Mouse (Mus musculus) MEL (cell line): ENCODE data around the gene Vti1a. TPM values are rescaled to one million over a fixed set of nuclear protein-coding genes. Genes with fewer than 3 reads are reported as not detected.

Experiments used
- DNase-seq: peaks from one replicate; pipeline ENCODE4 v3.0.0; 2011; ENCODE audit warnings: low read depth, low spot score
- H3K27ac ChIP-seq: 2 replicates; pipeline ENCODE4 v1.5.1; 2012; ENCODE audit warnings: low read depth, mild to moderate bottlenecking, control low read depth, low read length, moderate library complexity; ENCODE audit not compliant: control insufficient read depth
- H3K27me3 ChIP-seq, 2 experiments: fragments of 150-350 bp in 1 of 2; sonication (generic) in 1 of 2; 2 replicates each; pipeline ENCODE4 v1.6.1; 2012; ENCODE audit warnings: low read length in 2 of 2, mild to moderate bottlenecking in 2 of 2, improper control_type of control experiment in 1 of 2, moderate library complexity in 1 of 2; ENCODE audit not compliant: insufficient read depth in 2 of 2, control insufficient read depth in 1 of 2
- H3K36me3 ChIP-seq, 2 experiments: 2 replicates each; pipeline ENCODE4 v1.6.1; 2012 to 2014; ENCODE audit warnings: low read length in 2 of 2, improper control_type of control experiment in 1 of 2, inconsistent platforms in 1 of 2, mild to moderate bottlenecking in 1 of 2; ENCODE audit not compliant: insufficient read depth in 2 of 2, control insufficient read depth in 1 of 2
- H3K4me1 ChIP-seq, 2 experiments: fragments of 150-350 bp in 1 of 2; sonication (generic) in 1 of 2; 2 replicates each; pipeline ENCODE4 v1.6.1; 2012; ENCODE audit warnings: low read length in 2 of 2, improper control_type of control experiment in 1 of 2, mild to moderate bottlenecking in 1 of 2; ENCODE audit not compliant: insufficient read depth in 2 of 2, control insufficient read depth in 1 of 2
- H3K4me3 ChIP-seq, 2 experiments: fragments of 150-350 bp in 1 of 2; sonication (generic) in 1 of 2; 2 replicates each; pipeline ENCODE4 v1.5.1; 2012; ENCODE audit warnings: low read depth in 2 of 2, low read length in 2 of 2, mild to moderate bottlenecking in 2 of 2, moderate library complexity in 2 of 2, control low read depth in 1 of 2, improper control_type of control experiment in 1 of 2; ENCODE audit not compliant: control insufficient read depth in 1 of 2, insufficient read depth in 1 of 2
- H3K79me2 ChIP-seq: 2 replicates; pipeline ENCODE4 v1.6.1; 2012; ENCODE audit warnings: mild to moderate bottlenecking, low read length, moderate library complexity; ENCODE audit not compliant: control insufficient read depth, poor library complexity, insufficient read depth
- H3K9ac ChIP-seq: 2 replicates; pipeline ENCODE4 v1.6.1; 2012; ENCODE audit warnings: low read depth, mild to moderate bottlenecking, control low read depth, low read length, moderate library complexity; ENCODE audit not compliant: control insufficient read depth, poor library complexity, severe bottlenecking
- H3K9me3 ChIP-seq: fragments of 150-350 bp; sonication (generic); replicated peaks from 2 replicates; pipeline ENCODE4 v1.6.1; 2012; ENCODE audit warnings: mild to moderate bottlenecking, low read length, improper control_type of control experiment, moderate library complexity; ENCODE audit not compliant: insufficient read depth
- BHLHE40 ChIP-seq: IDR thresholded peaks from 2 replicates; pipeline ENCODE4 v1.6.1; 2012; ENCODE audit warnings: low read depth, mild to moderate bottlenecking, inconsistent platforms, low read length, improper control_type of control experiment, borderline replicate concordance
- CHD1 ChIP-seq: IDR thresholded peaks from 2 replicates; pipeline ENCODE4 v1.6.1; 2012; ENCODE audit warnings: low read depth, mild to moderate bottlenecking, inconsistent platforms, low read length, improper control_type of control experiment
- CTCF ChIP-seq, 3 experiments: IDR thresholded peaks in 2 of 3; conservative IDR thresholded peaks in 1 of 3; 2 replicates each; pipeline ENCODE4 v1.5.1; 2011 to 2012; ENCODE audit warnings: low read length in 3 of 3, low read depth in 2 of 3, mild to moderate bottlenecking in 2 of 3, improper control_type of control experiment in 1 of 3, inconsistent platforms in 1 of 3, mixed read lengths in 1 of 3, moderate library complexity in 1 of 3; ENCODE audit not compliant: control insufficient read depth in 1 of 3, insufficient read depth in 1 of 3, poor library complexity in 1 of 3, severe bottlenecking in 1 of 3
- EP300 ChIP-seq, 2 experiments: IDR thresholded peaks; 2 replicates each; pipeline ENCODE4 v1.6.1; 2011; ENCODE audit warnings: improper control_type of control experiment in 2 of 2, low read length in 2 of 2, low read depth in 1 of 2, mild to moderate bottlenecking in 1 of 2
- ETS1 ChIP-seq: IDR thresholded peaks from 2 replicates; pipeline ENCODE4 v1.6.1; 2012; ENCODE audit warnings: low read depth, mild to moderate bottlenecking, inconsistent platforms, low read length, improper control_type of control experiment, moderate library complexity
- GABPA ChIP-seq: IDR thresholded peaks from 2 replicates; pipeline ENCODE4 v1.6.1; 2012; ENCODE audit warnings: low read depth, mild to moderate bottlenecking, inconsistent platforms, low read length, improper control_type of control experiment, moderate library complexity
- GATA1 ChIP-seq: IDR thresholded peaks from 2 replicates; pipeline ENCODE4 v1.6.1; 2011; ENCODE audit warnings: low read depth, low read length, improper control_type of control experiment
- HCFC1 ChIP-seq: IDR thresholded peaks from 2 replicates; pipeline ENCODE4 v1.6.1; 2012; ENCODE audit warnings: low read depth, mild to moderate bottlenecking, inconsistent platforms, low read length, improper control_type of control experiment, moderate library complexity
- JUND ChIP-seq: IDR thresholded peaks from 2 replicates; pipeline ENCODE4 v1.6.1; 2011; ENCODE audit warnings: low read depth, mild to moderate bottlenecking, improper control_type of control experiment, low read length
- MAX ChIP-seq: IDR thresholded peaks from 2 replicates; pipeline ENCODE4 v1.6.1; 2011; ENCODE audit warnings: low read length, improper control_type of control experiment
- MAZ ChIP-seq: IDR thresholded peaks from 2 replicates; pipeline ENCODE4 v1.6.1; 2012; ENCODE audit warnings: low read depth, mild to moderate bottlenecking, inconsistent platforms, low read length, improper control_type of control experiment
- MEF2A ChIP-seq: IDR thresholded peaks from 2 replicates; pipeline ENCODE4 v1.6.1; 2014; ENCODE audit warnings: low read depth, mild to moderate bottlenecking, inconsistent platforms, low read length, improper control_type of control experiment; ENCODE audit not compliant: poor library complexity, insufficient replicate concordance, severe bottlenecking; ENCODE audit errors: extremely low read depth
- MYB ChIP-seq: IDR thresholded peaks from 2 replicates; pipeline ENCODE4 v1.6.1; 2011; ENCODE audit warnings: mild to moderate bottlenecking, low read depth, low read length, improper control_type of control experiment
- NELFE ChIP-seq: IDR thresholded peaks from 2 replicates; pipeline ENCODE4 v1.6.1; 2011; ENCODE audit warnings: low read depth, low read length, improper control_type of control experiment
- NRF1 ChIP-seq: IDR thresholded peaks from 2 replicates; pipeline ENCODE4 v1.6.1; 2014; ENCODE audit warnings: low read depth, mild to moderate bottlenecking, inconsistent platforms, low read length, improper control_type of control experiment, moderate library complexity; ENCODE audit not compliant: poor library complexity, insufficient read depth, severe bottlenecking
- RAD21 ChIP-seq: IDR thresholded peaks from 2 replicates; pipeline ENCODE4 v1.6.1; 2011; ENCODE audit warnings: mild to moderate bottlenecking, low read depth, low read length, improper control_type of control experiment
- SIN3A ChIP-seq: IDR thresholded peaks from 2 replicates; pipeline ENCODE4 v1.6.1; 2012; ENCODE audit warnings: low read length, improper control_type of control experiment, inconsistent platforms
- SMC3 ChIP-seq: IDR thresholded peaks from 2 replicates; pipeline ENCODE4 v1.6.1; 2011; ENCODE audit warnings: low read depth, low read length, improper control_type of control experiment
- TBP ChIP-seq: IDR thresholded peaks from 2 replicates; pipeline ENCODE4 v1.8.0; 2011; ENCODE audit warnings: low read depth, low read length, improper control_type of control experiment
- USF1 ChIP-seq: IDR thresholded peaks from 2 replicates; pipeline ENCODE4 v1.6.1; 2014; ENCODE audit warnings: low read depth, mild to moderate bottlenecking, inconsistent platforms, low read length, improper control_type of control experiment, moderate library complexity
- ZKSCAN1 ChIP-seq: IDR thresholded peaks from 2 replicates; pipeline ENCODE4 v1.6.1; 2012; ENCODE audit warnings: low read depth, mild to moderate bottlenecking, inconsistent platforms, low read length, improper control_type of control experiment, moderate library complexity
- ZNF384 ChIP-seq: IDR thresholded peaks from 2 replicates; pipeline ENCODE4 v1.6.1; 2012; ENCODE audit warnings: low read depth, mild to moderate bottlenecking, inconsistent platforms, low read length, improper control_type of control experiment
- polyA plus RNA-seq, 2 experiments: library from polyadenylated mRNA; stranded (reverse) in 1 of 2; unstranded in 1 of 2; fragments of >175 nt in 1 of 2; fragments of >200 nt in 1 of 2; gene quantifications; 2 replicates each; pipeline versions ENCODE4 v1.2.1 to v1.2.4; 2012; ENCODE audit warnings: low replicate concordance in 2 of 2, low read depth in 1 of 2; ENCODE audit not compliant: insufficient read length in 2 of 2, insufficient read depth in 1 of 2, missing spikeins in 1 of 2
- total RNA-seq: library from RNA; depleted of rRNA; stranded (reverse); fragments of 300-350 nt; gene quantifications from 2 replicates; pipeline ENCODE4 v1.2.3, GENCODE M21; 2012

The Vti1a gene
- total and polyA plus RNA-seq, 3 experiments: 37.2 to 119 (median 42.8) TPM

DNA sequence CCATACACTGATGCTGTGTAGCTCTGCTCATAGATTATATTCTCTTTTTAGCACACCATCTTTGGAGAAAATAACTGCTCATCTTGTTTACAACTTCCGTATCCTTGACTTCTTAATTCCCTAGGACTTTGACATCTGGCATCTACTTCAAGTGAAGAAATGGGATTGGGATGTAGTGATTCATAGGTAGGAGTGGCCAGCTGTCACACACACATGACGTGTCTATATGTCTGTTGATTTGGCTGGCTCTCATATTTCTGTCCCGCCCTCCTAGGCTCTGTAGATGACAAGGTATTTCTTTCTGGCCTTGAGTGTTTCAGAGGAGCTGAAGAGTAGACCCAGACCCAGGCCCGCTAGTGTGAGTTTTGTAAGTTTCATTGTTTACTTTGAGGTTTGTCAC lies 197.8 kb downstream of the Vti1a start:
- H3K79me2 ChIP-seq: no peaks in the 10 kb centered on the region
- no peaks in the 10 kb centered on the region for H3K9me3 ChIP-seq
- H3K27me3 ChIP-seq: no peaks in the 10 kb centered on the region
- no peak for DNase-seq
- no peak overlapping the region for H3K27ac ChIP-seq
- TF ChIP-seq SIN3A: no peak
- no peak for TF ChIP-seq GATA1
- no peak for TF ChIP-seq MEF2A
- no peak for TF ChIP-seq TBP
- no peak for TF ChIP-seq CHD1
- TF ChIP-seq NELFE: no peak
- no peak for TF ChIP-seq NRF1
- TF ChIP-seq USF1: no peak
- TF ChIP-seq EP300 (IDR thresholded peaks at IDR 0.05; ENCODE audit: low read depth in 1 of 2, low read length in 2 of 2): no peak
- TF ChIP-seq CTCF (IDR thresholded peaks at IDR 0.05 in 2 of 3, conservative IDR thresholded peaks at IDR 0.05 in 1 of 3; ENCODE audit: control insufficient read depth in 1 of 3, insufficient read depth in 1 of 3, low read depth in 2 of 3, low read length in 3 of 3, poor library complexity in 1 of 3, severe bottlenecking in 1 of 3): no peak
- TF ChIP-seq MAZ: no peak
- no peak for TF ChIP-seq MAX
- no peak for TF ChIP-seq GABPA
- no peak for TF ChIP-seq HCFC1
- H3K4me3 ChIP-seq: no peak overlapping the region
- no peaks in the 10 kb centered on the region for H3K36me3 ChIP-seq
- no peaks in the 10 kb centered on the region for H3K4me1 ChIP-seq
- no peak overlapping the region for H3K9ac ChIP-seq

DNA sequence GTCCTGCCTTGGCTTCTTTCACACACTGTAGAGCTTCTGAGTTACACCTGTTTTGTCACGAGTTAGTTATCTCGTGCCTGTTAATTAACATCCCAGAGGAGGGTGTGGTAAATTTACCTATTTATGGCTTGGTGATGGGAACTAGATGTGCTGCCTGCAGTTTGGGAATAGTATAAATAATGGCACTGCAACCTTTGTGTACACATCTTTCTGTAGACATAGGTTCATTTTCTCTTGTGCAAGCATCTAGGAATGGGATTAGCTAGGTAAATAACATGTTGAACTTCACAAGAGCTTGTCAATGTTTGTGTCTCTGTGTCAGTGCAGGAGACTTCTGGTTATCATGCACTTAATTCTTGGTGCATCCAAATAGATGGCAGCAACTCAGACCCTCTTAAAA lies 204.1 kb downstream of the Vti1a start:
- TF ChIP-seq BHLHE40: no peak
- no peak for TF ChIP-seq SMC3
- TF ChIP-seq CTCF (IDR thresholded peaks at IDR 0.05 in 2 of 3, conservative IDR thresholded peaks at IDR 0.05 in 1 of 3; ENCODE audit: control insufficient read depth in 1 of 3, insufficient read depth in 1 of 3, low read depth in 2 of 3, low read length in 3 of 3, poor library complexity in 1 of 3, severe bottlenecking in 1 of 3): no peak
- no peak for TF ChIP-seq ETS1
- TF ChIP-seq CHD1: no peak
- TF ChIP-seq ZNF384: no peak
- no peak for TF ChIP-seq JUND
- TF ChIP-seq RAD21: no peak
- TF ChIP-seq ZKSCAN1: no peak
- no peak for TF ChIP-seq MEF2A
- TF ChIP-seq MYB: no peak
- Histone ChIP-seq H3K27ac (no peak overlapping the region), H3K36me3 (no peaks in the 10 kb centered on the region; a peak in 1 of 4 replicates), H3K9ac (no peak overlapping the region), H3K79me2 (no peaks in the 10 kb centered on the region), H3K4me1 (no peaks in the 10 kb centered on the region), H3K9me3 (no peaks in the 10 kb centered on the region), H3K4me3 (no peak overlapping the region), H3K27me3 (no peaks in the 10 kb centered on the region)
- no peak for DNase-seq
